Mouse (Mus musculus): ENCODE results near the gene Vmn1r8. TPM values are rescaled to one million over a fixed set of nuclear protein-coding genes. Genes with fewer than 3 reads are reported as not detected.
"Not testable (repeated sequence)": the region's sequence is repeated elsewhere in the genome, so short reads cannot be mapped to it uniquely, and the experiment has no call there.

Gene Vmn1r8
- not detected in 2 replicates for polyA plus RNA-seq (2014; fragmentation: Nextera tagmentation; extraction: Ambion mirVana)

- no peaks in the 10 kb centered on the region for H3K36me3 ChIP-seq (ENCODE audit: control insufficient read depth, insufficient read depth, low read length)
- H3K4me2 ChIP-seq (replicated peaks; ENCODE audit: low read depth, low read length) = no peak within 1 kb of the TSS
- no peaks in the 10 kb centered on the region for H3K9me3 ChIP-seq (ENCODE audit: control insufficient read depth, low read depth, low read length)
- H3K4me3 ChIP-seq (ENCODE audit: low read depth, low read length) = no peak within 1 kb of the TSS
- no peak for ATAC-seq (ENCODE audit: insufficient number of reproducible peaks, insufficient read depth, low FRiP score, low read depth)
- H3K9ac ChIP-seq (replicated peaks; ENCODE audit: low read depth, low read length) = no peak within 1 kb of the TSS
- no peaks in the 10 kb centered on the region for H3K4me1 ChIP-seq (ENCODE audit: control insufficient read depth, insufficient read depth, low read length)
- no peaks in the 10 kb centered on the region for H3K27me3 ChIP-seq (ENCODE audit: control insufficient read depth, insufficient read depth, low read length)
- no peak within 1 kb of the TSS for H3K27ac ChIP-seq (ENCODE audit: low read length)
Measured at GRCm38 (mm10) chr6:57031984-57032383, at the start of gene Vmn1r8. Gene Vmn1r8 (plus strand): TSS chr6:57032284.

- Histone ChIP-seq H3K4me1 (ENCODE audit: control insufficient read depth, insufficient read depth, low read length) (no peaks in the 10 kb centered on the region), H3K9me3 (ENCODE audit: control insufficient read depth, low read depth, low read length) (no peaks in the 10 kb centered on the region), H3K27ac (ENCODE audit: low read length) (no peak within 1 kb of the TSS), H3K27me3 (ENCODE audit: control insufficient read depth, insufficient read depth, low read length) (no peaks in the 10 kb centered on the region), H3K4me2 (replicated peaks; ENCODE audit: low read depth, low read length) (no peak within 1 kb of the TSS), H3K4me3 (ENCODE audit: low read depth, low read length) (no peak within 1 kb of the TSS), H3K36me3 (ENCODE audit: control insufficient read depth, insufficient read depth, low read length) (no peaks in the 10 kb centered on the region), H3K9ac (replicated peaks; ENCODE audit: low read depth, low read length) (no peak within 1 kb of the TSS)
- WGBS = 77% methylated on average over 2 of the region's 2 CpGs
- no peak for ATAC-seq (ENCODE audit: insufficient number of reproducible peaks, insufficient read depth, low FRiP score, low read depth)
Measured at GRCm38 (mm10) chr6:56996943-56997342, 35.1 kb upstream of the Vmn1r8 start, which contains the start of gene Vmn1r6. Gene Vmn1r6 (plus strand): TSS chr6:56997243.

GRCm38 (mm10) chr6:57025224-57025623 lies 6.9 kb upstream of the Vmn1r8 start, which contains the start of gene Vmn1r7:
Gene Vmn1r7 (minus strand): TSS chr6:57025324.
- H3K27ac ChIP-seq (ENCODE audit: low read length); H3K36me3 ChIP-seq (ENCODE audit: control insufficient read depth, insufficient read depth, low read length); H3K4me3 ChIP-seq (ENCODE audit: low read depth, low read length); H3K9ac ChIP-seq (replicated peaks; ENCODE audit: low read depth, low read length); H3K4me2 ChIP-seq (replicated peaks; ENCODE audit: low read depth, low read length); H3K9me3 ChIP-seq (ENCODE audit: control insufficient read depth, low read depth, low read length); H3K4me1 ChIP-seq (ENCODE audit: control insufficient read depth, insufficient read depth, low read length); ATAC-seq (ENCODE audit: insufficient number of reproducible peaks, insufficient read depth, low FRiP score, low read depth); H3K27me3 ChIP-seq (ENCODE audit: control insufficient read depth, insufficient read depth, low read length): not testable (repeated sequence)
- 82% methylated on average over 2 of the region's 2 CpGs for WGBS

- H3K4me2 ChIP-seq (replicated peaks; ENCODE audit: low read depth, low read length) = no peak overlapping the region
- no peak overlapping the region for H3K4me3 ChIP-seq (ENCODE audit: low read depth, low read length)
- H3K9ac ChIP-seq (replicated peaks; ENCODE audit: low read depth, low read length) = no peak overlapping the region
- ATAC-seq (ENCODE audit: insufficient number of reproducible peaks, insufficient read depth, low FRiP score, low read depth) = no peak
- H3K27ac ChIP-seq (ENCODE audit: low read length) = no peak overlapping the region
- WGBS = 86% methylated on average over 2 of the region's 2 CpGs
- no peaks in the 10 kb centered on the region for H3K36me3 ChIP-seq (ENCODE audit: control insufficient read depth, insufficient read depth, low read length)
- H3K4me1 ChIP-seq (ENCODE audit: control insufficient read depth, insufficient read depth, low read length) = no peaks in the 10 kb centered on the region
- no peaks in the 10 kb centered on the region for H3K9me3 ChIP-seq (ENCODE audit: control insufficient read depth, low read depth, low read length)
- H3K27me3 ChIP-seq (ENCODE audit: control insufficient read depth, insufficient read depth, low read length) = no peaks in the 10 kb centered on the region
Measured at GRCm38 (mm10) chr6:57034674-57035073, 2.6 kb downstream of the Vmn1r8 start.

- Histone ChIP-seq H3K27ac (ENCODE audit: low read length) (no peak overlapping the region), H3K9ac (replicated peaks; ENCODE audit: low read depth, low read length) (no peak overlapping the region), H3K4me2 (replicated peaks; ENCODE audit: low read depth, low read length) (no peak overlapping the region), H3K9me3 (ENCODE audit: control insufficient read depth, low read depth, low read length) (no peaks in the 10 kb centered on the region), H3K4me1 (ENCODE audit: control insufficient read depth, insufficient read depth, low read length) (no peaks in the 10 kb centered on the region), H3K36me3 (ENCODE audit: control insufficient read depth, insufficient read depth, low read length) (no peaks in the 10 kb centered on the region), H3K4me3 (ENCODE audit: low read depth, low read length) (no peak overlapping the region), H3K27me3 (ENCODE audit: control insufficient read depth, insufficient read depth, low read length) (no peaks in the 10 kb centered on the region)
- ATAC-seq (ENCODE audit: insufficient number of reproducible peaks, insufficient read depth, low FRiP score, low read depth) = no peak
Measured at GRCm38 (mm10) chr6:57063730-57064129, 31.6 kb downstream of the Vmn1r8 start.

- ATAC-seq (ENCODE audit: insufficient number of reproducible peaks, insufficient read depth, low FRiP score, low read depth) = no peak
- WGBS = 81% methylated on average over 2 of the region's 2 CpGs
- Histone ChIP-seq H3K27ac (ENCODE audit: low read length) (no peak within 1 kb of the TSS), H3K4me1 (ENCODE audit: control insufficient read depth, insufficient read depth, low read length) (no peaks in the 10 kb centered on the region), H3K27me3 (ENCODE audit: control insufficient read depth, insufficient read depth, low read length) (no peaks in the 10 kb centered on the region), H3K36me3 (ENCODE audit: control insufficient read depth, insufficient read depth, low read length) (no peaks in the 10 kb centered on the region), H3K4me3 (ENCODE audit: low read depth, low read length) (no peak within 1 kb of the TSS), H3K4me2 (replicated peaks; ENCODE audit: low read depth, low read length) (no peak within 1 kb of the TSS), H3K9me3 (ENCODE audit: control insufficient read depth, low read depth, low read length) (no peaks in the 10 kb centered on the region), H3K9ac (replicated peaks; ENCODE audit: low read depth, low read length) (no peak within 1 kb of the TSS)
Measured at GRCm38 (mm10) chr6:57066487-57066886, 34.4 kb downstream of the Vmn1r8 start, which contains the start of gene Vmn1r9. Gene Vmn1r9 (plus strand): TSS chr6:57066787.

Other genes with a start within 250 kb of the Vmn1r8 start
- 31.7 and 34.4 TPM in 2 replicates for gene Kbtbd2, start 234.5 kb upstream of the Vmn1r8 start, polyA plus RNA-seq (2014; fragmentation: Nextera tagmentation; extraction: Ambion mirVana)
- gene Fkbp9, start 200.2 kb upstream of the Vmn1r8 start, polyA plus RNA-seq (2014; fragmentation: Nextera tagmentation; extraction: Ambion mirVana) = 149 and 163 TPM in 2 replicates
- 75.1 and 80.5 TPM in 2 replicates for gene Nt5c3, start 108.4 kb upstream of the Vmn1r8 start, polyA plus RNA-seq (2014; fragmentation: Nextera tagmentation; extraction: Ambion mirVana)
- gene Vmn1r4, start 108.3 kb upstream of the Vmn1r8 start, polyA plus RNA-seq (2014; fragmentation: Nextera tagmentation; extraction: Ambion mirVana) = 0.43 TPM in 1 of 2 replicates, not detected in the other
- gene Vmn1r5, start 62.0 kb upstream of the Vmn1r8 start, polyA plus RNA-seq (2014; fragmentation: Nextera tagmentation; extraction: Ambion mirVana) = not detected in 2 replicates
- gene Vmn1r6, start 35.0 kb upstream of the Vmn1r8 start, polyA plus RNA-seq (2014; fragmentation: Nextera tagmentation; extraction: Ambion mirVana) = not detected in 2 replicates
- gene Vmn1r7, start 7.0 kb upstream of the Vmn1r8 start, polyA plus RNA-seq (2014; fragmentation: Nextera tagmentation; extraction: Ambion mirVana) = not detected in 2 replicates
- gene Vmn1r9, start 34.5 kb downstream of the Vmn1r8 start, polyA plus RNA-seq (2014; fragmentation: Nextera tagmentation; extraction: Ambion mirVana) = not detected in 2 replicates
- not detected in 2 replicates for gene Vmn1r10, start 77.2 kb downstream of the Vmn1r8 start, polyA plus RNA-seq (2014; fragmentation: Nextera tagmentation; extraction: Ambion mirVana)
- not detected in 2 replicates for gene Vmn1r11, start 101.2 kb downstream of the Vmn1r8 start, polyA plus RNA-seq (2014; fragmentation: Nextera tagmentation; extraction: Ambion mirVana)
- gene Vmn1r12, start 124.6 kb downstream of the Vmn1r8 start, polyA plus RNA-seq (2014; fragmentation: Nextera tagmentation; extraction: Ambion mirVana) = not detected in 2 replicates
- not detected in 2 replicates for gene Vmn1r13, start 171.0 kb downstream of the Vmn1r8 start, polyA plus RNA-seq (2014; fragmentation: Nextera tagmentation; extraction: Ambion mirVana)
- not detected in 2 replicates for gene Vmn1r14, start 199.4 kb downstream of the Vmn1r8 start, polyA plus RNA-seq (2014; fragmentation: Nextera tagmentation; extraction: Ambion mirVana)
- not detected in 2 replicates for gene Vmn1r15, start 225.7 kb downstream of the Vmn1r8 start, polyA plus RNA-seq (2014; fragmentation: Nextera tagmentation; extraction: Ambion mirVana)